Mouse (Mus musculus): ENCODE data around the gene Mfn1. TPM values are rescaled to one million over a fixed set of nuclear protein-coding genes. Genes with fewer than 3 reads are reported as not detected.
A peak's percentile ranks its signal among the peaks of the same experiment; 100 is the strongest.

The Mfn1 gene
- polyA plus RNA-seq, 1 experiment: 26.4 TPM

GRCm38 (mm10) chr3:32492097-32493090 is 36.9 kb upstream of the Mfn1 start, which contains the start of gene Kcnmb3:
Kcnmb3 (minus strand) TSS chr3:32492231.
- Histone ChIP-seq H3K27me3 (replicated peaks; ENCODE audit: control insufficient read depth, insufficient read depth, low read length) (no peaks in the 10 kb centered on the region), H3K36me3 (ENCODE audit: control insufficient read depth, insufficient read depth, low read length) (no peaks in the 10 kb centered on the region), H3K27ac (ENCODE audit: insufficient read depth, low read depth, low read length) (peak within 1 kb of the TSS; percentile 37; the same call in 1 of the 2 replicates), H3K4me3 (ENCODE audit: insufficient read depth, low read depth, low read length) (no peak within 1 kb of the TSS), H3K4me1 (ENCODE audit: control insufficient read depth, insufficient read depth, low read length) (peaks cover 15% of the 10 kb centered on the region)
- DNase-seq: peak; percentile 72
- TF ChIP-seq CTCF (conservative IDR thresholded peaks at IDR 0.05; ENCODE audit: insufficient read depth, insufficient read length, low read depth, low read length) (no peak), POLR2A (IDR thresholded peaks at IDR 0.05; ENCODE audit: low read depth, low read length) (no peak)
- 58% methylated on average over 11 of the region's 11 CpGs for WGBS

DNA sequence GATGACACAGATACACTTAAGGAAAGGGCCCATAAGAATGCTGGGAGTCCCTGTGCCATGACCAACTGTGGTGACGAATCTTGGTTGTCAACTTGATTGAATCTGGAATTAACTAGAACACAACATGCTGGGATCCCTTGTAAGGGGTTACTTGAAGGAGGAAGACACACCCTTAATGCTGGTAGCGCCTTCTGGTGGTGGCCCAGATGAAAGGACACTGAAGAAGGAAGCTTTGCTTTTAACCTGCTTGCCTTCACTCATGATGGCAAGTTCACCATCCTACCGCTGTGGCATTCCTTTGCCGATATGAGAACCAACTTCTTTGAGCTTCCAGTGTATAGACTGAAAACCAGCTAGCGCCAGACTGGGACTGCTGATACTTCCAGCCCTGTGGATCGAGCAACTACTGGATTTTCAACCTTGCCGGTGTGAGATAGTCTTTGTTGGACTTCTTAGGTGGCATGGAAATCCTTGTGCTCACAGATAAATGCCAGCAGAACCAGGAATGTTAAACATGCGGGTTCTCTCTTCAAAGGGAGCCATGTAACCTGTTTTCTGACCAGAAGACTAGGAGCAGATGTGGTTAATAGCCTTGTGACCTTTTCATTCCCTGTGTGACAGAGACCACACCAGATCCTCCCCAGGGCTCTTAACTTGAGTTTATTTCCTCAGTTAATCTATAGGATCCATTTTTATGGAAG is 34.7 kb upstream of the Mfn1 start:
- WGBS: 74% methylated on average over 8 of the region's 8 CpGs
- no peak for DNase-seq
- H3K4me3 ChIP-seq (ENCODE audit: insufficient read depth, low read depth, low read length): no peak overlapping the region
- TF ChIP-seq CTCF (conservative IDR thresholded peaks at IDR 0.05; ENCODE audit: insufficient read depth, insufficient read length, low read depth, low read length) (peak; percentile 28; the same call in 1 of the 2 replicates), POLR2A (IDR thresholded peaks at IDR 0.05; ENCODE audit: low read depth, low read length) (no peak)
- H3K4me1 ChIP-seq (ENCODE audit: control insufficient read depth, insufficient read depth, low read length): peaks cover 15% of the 10 kb centered on the region
- no peaks in the 10 kb centered on the region for H3K36me3 ChIP-seq (ENCODE audit: control insufficient read depth, insufficient read depth, low read length)
- H3K27me3 ChIP-seq (replicated peaks; ENCODE audit: control insufficient read depth, insufficient read depth, low read length): no peaks in the 10 kb centered on the region
- peak overlapping the region; percentile 32; the same call in 1 of the 2 replicates for H3K27ac ChIP-seq (ENCODE audit: insufficient read depth, low read depth, low read length)

GRCm38 (mm10) chr3:32495088-32495770 is 34.0 kb upstream of the Mfn1 start:
- H3K4me3 ChIP-seq (ENCODE audit: insufficient read depth, low read depth, low read length): no peak overlapping the region
- 48% methylated on average over 8 of the region's 8 CpGs for WGBS
- no peaks in the 10 kb centered on the region for H3K36me3 ChIP-seq (ENCODE audit: control insufficient read depth, insufficient read depth, low read length)
- peaks cover 15% of the 10 kb centered on the region for H3K4me1 ChIP-seq (ENCODE audit: control insufficient read depth, insufficient read depth, low read length)
- DNase-seq: peak; percentile 83
- no peaks in the 10 kb centered on the region for H3K27me3 ChIP-seq (replicated peaks; ENCODE audit: control insufficient read depth, insufficient read depth, low read length)
- TF ChIP-seq POLR2A (IDR thresholded peaks at IDR 0.05; ENCODE audit: low read depth, low read length) (no peak), CTCF (conservative IDR thresholded peaks at IDR 0.05; ENCODE audit: insufficient read depth, insufficient read length, low read depth, low read length) (no peak)
- peak overlapping the region; percentile 32; the same call in 1 of the 2 replicates for H3K27ac ChIP-seq (ENCODE audit: insufficient read depth, low read depth, low read length)

DNA sequence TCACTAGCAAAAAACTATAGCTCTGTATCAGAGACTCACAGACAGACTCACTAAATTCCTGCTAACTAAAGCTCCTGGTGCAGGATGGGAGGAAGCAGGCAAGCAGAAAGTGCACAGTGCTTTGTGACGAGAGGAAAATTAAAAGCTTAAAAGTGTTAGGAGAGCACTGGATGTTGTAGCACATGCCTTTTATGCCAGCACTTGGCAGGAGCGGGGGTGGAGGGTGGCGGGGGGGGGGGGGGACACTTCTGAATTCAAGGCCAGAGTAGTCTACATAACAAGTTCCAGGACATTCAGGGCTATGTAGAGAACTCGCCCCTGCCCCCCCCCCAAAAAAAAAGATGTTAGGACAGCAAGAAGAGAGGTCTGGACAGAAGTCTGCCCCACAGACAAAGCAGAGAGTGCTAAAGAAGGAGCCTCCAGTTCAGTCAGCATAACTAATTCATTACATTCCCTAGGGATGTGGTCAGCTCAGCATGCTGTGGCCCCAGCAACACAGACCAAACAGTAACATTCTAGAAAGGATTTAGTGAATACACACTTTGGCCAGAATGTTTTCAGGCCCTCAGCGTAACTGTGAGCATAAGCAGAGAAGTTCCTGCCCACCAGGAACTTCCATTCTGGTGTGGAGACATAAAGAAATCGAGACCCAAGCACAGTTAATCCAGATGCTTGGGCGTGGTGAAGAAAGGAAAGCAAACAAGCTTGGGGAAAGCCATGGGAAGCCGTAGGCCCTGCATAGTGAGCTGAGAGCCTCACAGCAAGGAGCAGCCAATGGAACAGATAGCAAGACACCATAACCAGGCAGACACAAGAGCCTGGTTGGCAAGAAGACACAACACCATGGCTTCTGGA is 33.2 kb upstream of the Mfn1 start:
- Histone ChIP-seq H3K36me3 (ENCODE audit: control insufficient read depth, insufficient read depth, low read length) (no peaks in the 10 kb centered on the region), H3K27ac (ENCODE audit: insufficient read depth, low read depth, low read length) (no peak overlapping the region; the same call in 1 of the 2 replicates), H3K27me3 (replicated peaks; ENCODE audit: control insufficient read depth, insufficient read depth, low read length) (no peaks in the 10 kb centered on the region), H3K4me3 (ENCODE audit: insufficient read depth, low read depth, low read length) (no peak overlapping the region), H3K4me1 (ENCODE audit: control insufficient read depth, insufficient read depth, low read length) (peaks cover 15% of the 10 kb centered on the region)
- WGBS: 50% methylated on average over 8 of the region's 8 CpGs
- TF ChIP-seq CTCF (conservative IDR thresholded peaks at IDR 0.05; ENCODE audit: insufficient read depth, insufficient read length, low read depth, low read length) (no peak), POLR2A (IDR thresholded peaks at IDR 0.05; ENCODE audit: low read depth, low read length) (no peak)
- no peak for DNase-seq

DNA sequence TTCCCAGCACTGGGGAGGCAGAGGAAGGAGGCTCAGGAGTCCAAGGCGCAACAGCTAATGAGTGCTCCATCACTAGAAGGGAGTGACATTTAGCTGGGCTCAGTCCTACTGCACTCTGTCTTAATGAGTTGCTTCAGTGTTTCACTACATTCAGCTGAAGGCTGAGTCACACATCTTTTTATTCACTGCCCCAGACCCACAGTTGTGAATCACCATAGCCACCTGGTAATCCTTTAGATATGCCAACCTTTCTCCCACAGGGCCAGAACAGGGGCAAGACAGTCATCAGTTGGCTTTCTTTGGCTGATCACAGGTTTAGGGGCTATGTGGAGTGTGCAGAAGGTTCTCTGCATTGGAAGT is 32.6 kb upstream of the Mfn1 start:
- no peak overlapping the region for H3K27ac ChIP-seq (ENCODE audit: insufficient read depth, low read depth, low read length)
- H3K27me3 ChIP-seq (replicated peaks; ENCODE audit: control insufficient read depth, insufficient read depth, low read length): no peaks in the 10 kb centered on the region
- WGBS: 100% methylated on average over 1 of the region's 1 CpGs
- H3K36me3 ChIP-seq (ENCODE audit: control insufficient read depth, insufficient read depth, low read length): no peaks in the 10 kb centered on the region
- no peak for TF ChIP-seq CTCF (conservative IDR thresholded peaks at IDR 0.05; ENCODE audit: insufficient read depth, insufficient read length, low read depth, low read length)
- no peak for TF ChIP-seq POLR2A (IDR thresholded peaks at IDR 0.05; ENCODE audit: low read depth, low read length)
- no peak overlapping the region for H3K4me3 ChIP-seq (ENCODE audit: insufficient read depth, low read depth, low read length)
- peaks cover 15% of the 10 kb centered on the region for H3K4me1 ChIP-seq (ENCODE audit: control insufficient read depth, insufficient read depth, low read length)
- DNase-seq: no peak

GRCm38 (mm10) chr3:32500346-32500745 is 28.9 kb upstream of the Mfn1 start:
- 89% methylated on average over 2 of the region's 2 CpGs for WGBS
- no peaks in the 10 kb centered on the region for H3K27me3 ChIP-seq (replicated peaks; ENCODE audit: control insufficient read depth, insufficient read depth, low read length)
- peak; percentile 21 for DNase-seq
- H3K4me1 ChIP-seq (ENCODE audit: control insufficient read depth, insufficient read depth, low read length): peaks cover 5% of the 10 kb centered on the region; the same call in 1 of the 2 replicates
- no peaks in the 10 kb centered on the region for H3K36me3 ChIP-seq (ENCODE audit: control insufficient read depth, insufficient read depth, low read length)
- TF ChIP-seq CTCF (conservative IDR thresholded peaks at IDR 0.05; ENCODE audit: insufficient read depth, insufficient read length, low read depth, low read length) (no peak), POLR2A (IDR thresholded peaks at IDR 0.05; ENCODE audit: low read depth, low read length) (no peak)
- H3K27ac ChIP-seq (ENCODE audit: insufficient read depth, low read depth, low read length): no peak overlapping the region
- no peak overlapping the region for H3K4me3 ChIP-seq (ENCODE audit: insufficient read depth, low read depth, low read length)

Data from kidney, adult 2 months (tissue).